Mouse (Mus musculus): ENCODE data around the gene Zbtb20.

The Zbtb20 gene

DNA sequence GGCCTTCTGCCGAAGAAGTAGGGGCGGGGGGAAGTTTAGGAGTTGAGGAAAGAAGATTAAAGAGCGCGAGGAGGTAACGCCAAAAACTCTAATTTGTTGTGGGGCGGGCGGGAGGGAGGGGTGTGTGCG, at the start of gene Zbtb20:
Gene Zbtb20 (plus strand): TSS at position 30 of the 129 bp plus-strand sequence.
- no peak for TF ChIP-seq GATA4 (IDR thresholded peaks at IDR 0.05; ENCODE audit: insufficient replicate concordance, low read length)

- TF ChIP-seq GATA4 (IDR thresholded peaks at IDR 0.05; ENCODE audit: insufficient replicate concordance, low read length), result no peak
These were observed 39.7 kb upstream of the Zbtb20 start for GRCm38 (mm10) chr16:42835940-42836339.

DNA sequence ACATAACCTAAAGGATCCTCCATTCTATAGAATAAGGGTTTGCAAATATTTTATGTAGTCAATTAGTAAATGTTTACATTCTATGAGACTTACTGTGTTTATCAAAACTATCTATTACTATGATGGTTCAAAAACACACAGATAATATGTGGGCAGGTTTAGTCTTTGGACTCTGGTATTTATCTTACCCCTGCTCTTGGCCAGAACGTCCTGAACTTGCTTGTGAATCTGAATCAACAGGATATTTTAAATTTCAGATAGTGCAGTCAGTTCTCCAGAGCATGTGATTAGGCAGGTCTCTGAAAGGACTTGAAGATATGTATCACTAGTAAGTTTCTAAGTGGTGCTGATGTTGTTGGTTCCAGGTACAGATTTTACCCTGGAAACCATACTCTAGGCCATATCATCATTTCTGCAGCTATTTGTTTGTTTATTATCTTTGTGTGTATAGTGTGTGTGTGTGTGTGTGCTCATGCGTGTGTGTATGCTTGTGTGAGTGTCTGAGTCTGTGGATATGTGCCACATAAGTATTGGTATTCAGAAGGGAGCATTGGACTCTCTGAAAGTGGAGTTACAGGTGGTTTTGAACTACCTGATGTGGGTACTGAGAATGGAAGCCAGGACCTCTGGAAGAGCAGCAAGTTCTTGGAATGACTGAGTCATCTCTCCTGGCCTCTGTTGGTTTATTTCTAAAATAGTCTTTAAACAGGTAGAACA, 39.1 kb upstream of the Zbtb20 start:
- no peak for TF ChIP-seq GATA4 (IDR thresholded peaks at IDR 0.05; ENCODE audit: insufficient replicate concordance, low read length)

- TF ChIP-seq GATA4 (IDR thresholded peaks at IDR 0.05; ENCODE audit: insufficient replicate concordance, low read length), result no peak
These were observed 37.5 kb upstream of the Zbtb20 start for GRCm38 (mm10) chr16:42838226-42838625.

- TF ChIP-seq GATA4 (IDR thresholded peaks at IDR 0.05; ENCODE audit: insufficient replicate concordance, low read length), result no peak
These were observed 18.0 kb upstream of the Zbtb20 start for GRCm38 (mm10) chr16:42857564-42858183.

- TF ChIP-seq GATA4 (IDR thresholded peaks at IDR 0.05; ENCODE audit: insufficient replicate concordance, low read length), result no peak
These were observed 16.4 kb upstream of the Zbtb20 start for GRCm38 (mm10) chr16:42859251-42859650.

DNA sequence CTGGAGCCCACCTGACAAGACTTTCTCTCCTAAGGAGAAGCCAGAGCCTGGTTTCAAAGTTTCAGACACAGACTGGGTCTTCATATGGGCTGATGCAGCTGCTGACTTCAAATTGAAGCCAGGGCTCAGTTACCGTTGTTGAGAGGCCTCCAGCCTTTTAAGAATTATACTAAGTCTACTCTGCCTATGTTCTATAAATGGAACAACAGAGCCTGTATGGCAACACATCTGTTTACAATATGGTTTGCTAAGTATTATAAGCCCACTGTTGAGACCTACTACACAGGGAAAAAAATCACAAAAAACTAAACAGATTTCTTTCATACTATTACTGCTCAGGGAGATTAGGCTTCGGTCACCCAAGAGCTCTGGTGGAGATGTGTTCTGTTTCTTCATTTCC, 12.4 kb upstream of the Zbtb20 start:
- TF ChIP-seq GATA4 (IDR thresholded peaks at IDR 0.05; ENCODE audit: insufficient replicate concordance, low read length), result no peak

- TF ChIP-seq GATA4 (IDR thresholded peaks at IDR 0.05; ENCODE audit: insufficient replicate concordance, low read length), result no peak
These were observed 9.6 kb upstream of the Zbtb20 start for GRCm38 (mm10) chr16:42866061-42866460.

DNA sequence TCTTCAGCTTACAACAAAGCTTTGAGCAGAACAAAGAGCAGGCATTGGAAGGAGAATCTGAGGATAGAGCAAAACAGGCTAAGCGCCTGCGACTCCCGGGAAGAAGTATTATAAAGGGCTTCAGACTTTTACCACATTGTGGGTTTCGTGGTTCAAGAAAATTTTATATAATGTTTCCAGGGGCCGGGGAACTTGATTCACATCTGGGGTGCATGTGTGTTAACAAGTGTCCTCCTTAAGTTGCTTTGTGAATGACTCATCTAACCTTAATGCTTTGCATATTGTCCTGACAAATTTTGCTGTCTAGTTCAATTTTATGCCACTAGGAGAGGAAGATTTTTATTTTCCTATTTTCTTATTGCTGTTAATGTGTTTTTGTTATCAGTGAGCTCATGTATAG, 3.6 kb upstream of the Zbtb20 start:
- no peak for TF ChIP-seq GATA4 (IDR thresholded peaks at IDR 0.05; ENCODE audit: insufficient replicate concordance, low read length)

DNA sequence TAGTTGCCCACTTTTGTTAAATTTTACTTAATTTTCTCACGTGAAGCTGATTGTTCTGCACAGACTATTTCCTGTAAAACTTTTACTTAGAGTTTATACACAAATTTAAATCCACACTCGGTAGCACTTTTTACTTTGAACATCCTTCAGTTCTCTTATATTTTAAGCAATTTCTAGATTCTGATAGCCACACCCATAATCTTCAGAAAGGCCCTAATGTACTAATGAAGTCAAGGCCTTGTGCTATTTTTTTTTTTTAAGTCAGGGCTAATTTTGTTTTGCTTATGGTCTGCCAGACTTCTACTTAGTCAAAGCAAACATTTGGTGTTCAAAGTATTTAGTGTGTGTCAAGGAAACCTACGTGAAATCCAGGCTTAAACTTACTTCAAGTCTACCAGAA, 1.7 kb upstream of the Zbtb20 start:
- TF ChIP-seq GATA4 (IDR thresholded peaks at IDR 0.05; ENCODE audit: insufficient replicate concordance, low read length), result no peak

DNA sequence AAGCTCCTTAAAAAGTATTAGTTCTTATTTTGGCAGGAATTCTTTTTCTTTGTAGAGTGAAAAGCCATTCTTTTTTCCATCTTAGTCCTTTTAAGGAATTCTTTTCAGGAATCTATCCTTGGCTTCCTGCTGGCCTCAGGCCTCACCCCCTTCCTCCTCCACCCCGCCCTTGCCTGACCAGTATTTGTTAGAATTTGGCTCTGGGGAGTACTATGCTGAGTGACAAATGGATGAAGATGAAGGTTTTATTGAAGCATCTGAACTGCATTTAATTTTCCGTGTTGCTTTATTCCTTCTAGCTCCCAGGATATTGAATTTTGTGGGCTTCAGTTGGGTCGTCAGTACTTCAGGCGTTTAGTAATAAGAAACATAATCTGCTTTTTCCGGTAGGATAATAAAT, 1.2 kb upstream of the Zbtb20 start:
- TF ChIP-seq GATA4 (IDR thresholded peaks at IDR 0.05; ENCODE audit: insufficient replicate concordance, low read length), result no peak

DNA sequence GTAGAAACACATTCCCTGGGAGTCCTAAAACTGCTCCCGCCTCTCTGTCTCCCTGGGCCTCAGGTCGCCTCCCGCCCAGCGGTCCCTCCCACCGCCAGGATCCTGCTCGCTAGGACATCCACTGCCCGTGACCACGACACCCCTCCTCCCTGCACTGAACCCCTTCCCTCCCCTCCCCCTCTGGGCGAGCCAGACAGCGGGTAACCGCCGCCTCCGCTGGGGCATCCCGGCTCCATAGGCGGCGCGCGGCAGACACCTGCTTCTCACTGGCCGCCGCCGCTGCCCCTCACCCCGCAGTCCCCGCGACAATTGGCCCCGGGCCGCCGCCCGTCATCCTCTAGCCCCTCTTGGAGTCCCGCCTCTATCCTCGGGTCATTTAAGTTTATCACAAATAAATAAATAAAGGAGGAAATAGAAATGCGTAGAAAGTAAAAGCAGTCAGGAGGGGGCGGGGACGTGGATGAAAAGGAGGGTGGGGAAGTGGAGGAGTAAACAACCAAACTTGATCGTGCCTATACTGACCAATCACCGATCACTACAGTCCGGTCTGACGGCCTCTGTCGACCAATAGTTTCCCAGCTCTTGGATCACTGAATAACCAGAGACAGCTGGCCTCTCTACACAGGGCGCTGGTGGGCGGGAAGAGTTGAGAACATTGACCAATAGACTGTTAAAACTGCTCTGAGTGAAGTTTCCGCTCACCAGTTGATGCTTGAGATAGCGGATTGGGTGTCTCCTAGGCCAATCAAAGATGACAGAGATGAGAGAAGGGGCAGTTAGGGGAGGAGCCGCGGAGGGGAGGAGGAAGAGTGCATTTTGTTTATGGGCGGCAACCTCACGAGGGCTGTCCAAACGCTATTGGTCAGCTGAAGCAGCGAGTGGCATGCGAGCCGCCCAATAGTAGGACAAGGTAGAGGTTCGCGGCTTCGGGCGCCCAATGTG, 500 bp upstream of the Zbtb20 start:
- TF ChIP-seq GATA4 (IDR thresholded peaks at IDR 0.05; ENCODE audit: insufficient replicate concordance, low read length), result peak; percentile 38; the same call in 1 of the 2 replicates

DNA sequence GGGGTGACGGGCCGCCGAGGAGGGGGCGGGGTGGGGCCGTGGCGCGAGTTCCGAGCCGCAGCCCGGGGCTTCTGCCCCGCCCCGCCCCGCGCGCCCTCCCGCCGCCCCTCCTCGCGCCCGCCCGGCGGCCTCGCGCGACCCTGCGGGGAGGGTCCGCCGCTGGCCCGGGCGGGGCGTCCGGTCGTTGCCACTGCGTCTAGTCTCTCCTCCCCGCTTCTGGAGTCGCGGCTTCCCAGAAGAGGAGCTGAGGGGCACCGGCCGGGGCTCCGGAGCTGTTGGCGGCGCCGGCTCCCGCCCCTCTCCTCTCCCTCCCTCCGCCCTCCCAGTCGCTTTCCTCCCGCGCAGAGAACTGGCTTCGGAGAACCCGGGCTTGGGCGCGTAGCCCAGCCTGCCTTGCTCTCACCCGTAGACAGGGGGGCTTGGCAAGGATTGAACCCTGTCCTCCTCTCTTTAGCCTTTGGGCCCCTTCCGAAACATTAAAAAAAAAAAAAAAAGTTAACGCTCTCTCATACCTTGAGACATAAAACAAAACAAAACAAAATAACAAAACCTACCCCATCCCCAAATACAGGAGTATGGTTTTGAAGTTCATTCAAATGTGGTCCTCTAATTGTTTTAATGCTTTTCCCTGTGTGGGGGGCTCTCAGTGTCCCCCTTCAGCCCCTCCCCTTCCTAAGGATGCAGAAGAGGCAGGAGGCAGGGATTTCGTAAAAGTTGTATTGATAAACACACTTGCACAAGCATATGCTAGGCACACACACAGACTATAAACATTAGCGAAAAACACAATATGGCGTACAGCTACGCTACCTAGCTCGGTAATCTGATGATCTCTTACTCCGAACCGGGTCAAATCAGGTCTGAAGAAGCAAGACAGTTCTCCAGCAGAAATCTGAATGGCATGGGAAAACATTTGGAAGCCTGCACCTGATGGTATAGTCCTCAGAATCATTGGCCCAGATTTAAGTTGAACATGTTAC, 630 bp downstream of the Zbtb20 start:
- no peak for TF ChIP-seq GATA4 (IDR thresholded peaks at IDR 0.05; ENCODE audit: insufficient replicate concordance, low read length)

- no peak for TF ChIP-seq GATA4 (IDR thresholded peaks at IDR 0.05; ENCODE audit: insufficient replicate concordance, low read length)
These were observed 4.4 kb downstream of the Zbtb20 start for GRCm38 (mm10) chr16:42880046-42880445.

DNA sequence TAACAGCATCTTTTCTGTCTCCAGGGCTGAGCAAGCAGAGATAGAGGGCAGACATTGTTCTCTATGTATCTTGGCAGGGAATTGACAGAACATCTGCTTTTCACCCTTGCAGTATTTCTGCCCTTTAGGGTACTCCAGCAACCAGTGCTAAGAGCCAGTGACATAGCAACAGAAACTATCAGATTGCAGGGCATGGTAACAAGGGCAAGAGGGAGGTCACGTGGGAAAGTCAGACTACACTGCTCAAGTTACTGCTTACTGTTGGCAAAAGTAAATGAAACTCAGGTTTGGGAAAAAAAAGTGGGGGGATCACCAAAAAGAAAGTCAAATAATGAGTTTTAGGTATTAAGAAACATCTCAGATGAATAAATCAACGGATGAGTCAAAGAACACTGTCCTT, 9.9 kb downstream of the Zbtb20 start:
- no peak for TF ChIP-seq GATA4 (IDR thresholded peaks at IDR 0.05; ENCODE audit: insufficient replicate concordance, low read length)

Measured in liver, adult (tissue).